Comparison of ENCODE assay signal across 11 mouse cellular contexts in genomic region chr15:83425277-83425676, GRCm38 (mm10). TPM values are rescaled to one million over a fixed set of nuclear protein-coding genes. Genes with fewer than 3 reads are reported as not detected.
A peak's percentile ranks its signal among the peaks of the same experiment; 100 is the strongest.
DNase-seq lines count a peak whose midpoint lies in the region; ATAC-seq lines count a peak whose summit lies in the region.
"Had no signal": no experiment of that assay in that cellular context is flagged by ENCODE, and none has a peak within 500 bp of the region (broad histone marks: within the 10 kb centered on the region; RNA-seq: fewer than 3 reads in every experiment).

No protein-coding gene starts in this region.

- ATAC-seq in frontal cortex, adult (ENCODE audit: low TSS enrichment), result peak; percentile 42; the same call in 1 of the 2 replicates
- ATAC-seq in hindbrain, embryonic 12.5 days (ENCODE audit: low FRiP score), result no peak
- no peak for ATAC-seq in embryonic facial prominence, embryonic 12.5 days (ENCODE audit: insufficient number of reproducible peaks, insufficient read depth, low FRiP score, low TSS enrichment)
- ATAC-seq in liver, embryonic 16.5 days (ENCODE audit: low read depth), result peak; percentile 10
- ATAC-seq: inflammation-experienced regulatory T-cells, adult 6 months had no signal

- no peak overlapping the region for H3K9ac ChIP-seq in hindbrain, embryonic 12.5 days
- no peak overlapping the region for H3K9ac ChIP-seq in embryonic facial prominence, embryonic 12.5 days
- H3K9ac ChIP-seq in liver, embryonic 16.5 days (ENCODE audit: low read depth, low read length), result peak overlapping the region; percentile 16

- H3K36me3 ChIP-seq in hindbrain, embryonic 10.5 days, result no peaks in the 10 kb centered on the region
- no peaks in the 10 kb centered on the region for H3K36me3 ChIP-seq in hindbrain, embryonic 12.5 days
- H3K36me3 ChIP-seq in embryonic facial prominence, embryonic 12.5 days, result no peaks in the 10 kb centered on the region
- H3K36me3 ChIP-seq in liver, embryonic 16.5 days (ENCODE audit: control insufficient read depth, insufficient read depth), result no peaks in the 10 kb centered on the region

- WGBS in hindbrain, embryonic 10.5 days, result 77% methylated on average over 4 of the region's 4 CpGs
- WGBS in hindbrain, embryonic 12.5 days, result 74% methylated on average over 4 of the region's 4 CpGs
- WGBS in embryonic facial prominence, embryonic 12.5 days, result 62% methylated on average over 4 of the region's 4 CpGs
- WGBS in liver, embryonic 16.5 days (ENCODE audit: insufficient replicate concordance), result 22% methylated on average over 4 of the region's 4 CpGs

- DNase-seq in frontal cortex, postnatal 10 days (ENCODE audit: low spot score in 2 of 2), result no peak
- no peak for DNase-seq in hindbrain, embryonic 10.5 days (ENCODE audit: low spot score)
- no peak for DNase-seq in thymus, postnatal 14 days
- DNase-seq in ovary, postnatal 10 days (ENCODE audit: low spot score), result no peak
- DNase-seq: spleen, adult 18-20 months had no signal

- H3K27ac ChIP-seq in hindbrain, embryonic 10.5 days, result 0 out of 2 replicates have a peak overlapping the region, but pooled peaks have one; percentile 59
- no peak overlapping the region for H3K27ac ChIP-seq in hindbrain, embryonic 12.5 days
- H3K27ac ChIP-seq in embryonic facial prominence, embryonic 12.5 days, result 0 out of 2 replicates have a peak overlapping the region, but pooled peaks have one; percentile 26
- peak overlapping the region; percentile 97 for H3K27ac ChIP-seq in liver, embryonic 16.5 days (ENCODE audit: low read length)

- H3K4me2 ChIP-seq in hindbrain, embryonic 12.5 days (replicated peaks), result no peak overlapping the region
- no peak overlapping the region for H3K4me2 ChIP-seq in embryonic facial prominence, embryonic 12.5 days (replicated peaks)
- 0 out of 2 replicates have a peak overlapping the region, but pooled peaks have one; percentile 12 for H3K4me2 ChIP-seq in liver, embryonic 16.5 days (ENCODE audit: low read depth, low read length)
- H3K4me2 ChIP-seq: midbrain, embryonic 11.5 days had no signal

- peaks cover 21% of the 10 kb centered on the region for H3K4me1 ChIP-seq in hindbrain, embryonic 10.5 days (replicated peaks)
- H3K4me1 ChIP-seq in hindbrain, embryonic 12.5 days, result peaks cover 16% of the 10 kb centered on the region
- H3K4me1 ChIP-seq in embryonic facial prominence, embryonic 12.5 days, result peaks cover 15% of the 10 kb centered on the region; the same call in 1 of the 2 replicates
- H3K4me1 ChIP-seq in liver, embryonic 16.5 days (ENCODE audit: control insufficient read depth, low read depth, low read length), result peaks cover 86% of the 10 kb centered on the region

- no peak overlapping the region for H3K4me3 ChIP-seq in hindbrain, embryonic 10.5 days
- H3K4me3 ChIP-seq in hindbrain, embryonic 12.5 days, result no peak overlapping the region
- no peak overlapping the region for H3K4me3 ChIP-seq in embryonic facial prominence, embryonic 12.5 days
- no peak overlapping the region for H3K4me3 ChIP-seq in liver, embryonic 16.5 days (ENCODE audit: low read depth, low read length)

- no peaks in the 10 kb centered on the region for H3K9me3 ChIP-seq in hindbrain, embryonic 10.5 days
- H3K9me3 ChIP-seq in hindbrain, embryonic 12.5 days (replicated peaks), result no peaks in the 10 kb centered on the region
- no peaks in the 10 kb centered on the region for H3K9me3 ChIP-seq in embryonic facial prominence, embryonic 12.5 days
- no peaks in the 10 kb centered on the region for H3K9me3 ChIP-seq in liver, embryonic 16.5 days (replicated peaks; ENCODE audit: control insufficient read depth, low read length)

- H3K27me3 ChIP-seq in hindbrain, embryonic 10.5 days (ENCODE audit: insufficient read depth, poor library complexity, severe bottlenecking), result no peaks in the 10 kb centered on the region
- no peaks in the 10 kb centered on the region for H3K27me3 ChIP-seq in hindbrain, embryonic 12.5 days
- no peaks in the 10 kb centered on the region for H3K27me3 ChIP-seq in embryonic facial prominence, embryonic 12.5 days
- no peaks in the 10 kb centered on the region for H3K27me3 ChIP-seq in liver, embryonic 16.5 days (ENCODE audit: control insufficient read depth, insufficient read depth, low read depth, low read length)

RNA-seq across cellular contexts. Expression of gene Pacsin2, which starts 39.1 kb away (rescaled TPM):
- 53.3 and 57.7 TPM in 2 replicates for polyA plus RNA-seq in hindbrain, embryonic 10.5 days (2016; fragmentation: Nextera tagmentation; extraction: Ambion mirVana)
- polyA plus RNA-seq in hindbrain, embryonic 12.5 days (2016; fragmentation: Nextera tagmentation; extraction: Ambion mirVana), result 46.9 and 47.7 TPM in 2 replicates
- polyA plus RNA-seq in embryonic facial prominence, embryonic 12.5 days (2016; fragmentation: Nextera tagmentation; extraction: Ambion mirVana), result 49.6 and 54.4 TPM in 2 replicates
- 45.6 and 47.9 TPM in 2 replicates for polyA plus RNA-seq in liver, embryonic 16.5 days (2015; fragmentation: Nextera tagmentation; extraction: Ambion mirVana)

Comparison
In these comparisons a context has a peak if more than half of its experiments do, and no peak if none do; other contexts are left out.
1. ATAC-seq: peak in frontal cortex, adult (single experiment) and liver, embryonic 16.5 days (single experiment); none in hindbrain, embryonic 12.5 days (single experiment) and embryonic facial prominence, embryonic 12.5 days (single experiment).